Mouse (Mus musculus): ENCODE data around the gene Pmp22. TPM values are rescaled to one million over a fixed set of nuclear protein-coding genes. Genes with fewer than 3 reads are reported as not detected.

Gene Pmp22
- polyA plus RNA-seq, 2 experiments = 155 to 284 TPM

- DNase-seq (ENCODE audit: low spot score) (peak; percentile 60), ATAC-seq (ENCODE audit: low FRiP score, low read depth) (no peak)
- H3K4me3 ChIP-seq (replicated peaks; ENCODE audit: low read length) = peak overlapping the region; percentile 68
- peak overlapping the region; percentile 64 for H3K4me2 ChIP-seq (replicated peaks; ENCODE audit: low read depth, low read length, severe bottlenecking)
- 0 out of 2 replicates have a peak, but pooled peaks cover 5% of the 10 kb centered on the region for H3K27me3 ChIP-seq (ENCODE audit: control insufficient read depth, insufficient read depth, low read length)
- TF ChIP-seq POLR2A (IDR thresholded peaks at IDR 0.05; ENCODE audit: borderline replicate concordance, extremely low read depth, insufficient read depth, insufficient read length) = no peak
- H3K27ac ChIP-seq (replicated peaks; ENCODE audit: low read depth, low read length) = peak overlapping the region; percentile 97; the same call in 1 of the 2 replicates
- H3K4me1 ChIP-seq (ENCODE audit: control insufficient read depth, insufficient read depth, low read length) = peaks cover 40% of the 10 kb centered on the region
- peak overlapping the region; percentile 90; the same call in 1 of the 2 replicates for H3K9ac ChIP-seq (ENCODE audit: low read depth, low read length, severe bottlenecking)
- 35% methylated on average over 8 of the region's 8 CpGs for WGBS
- peaks cover 18% of the 10 kb centered on the region for H3K36me3 ChIP-seq (ENCODE audit: control insufficient read depth, insufficient read depth, low read length)
- no peaks in the 10 kb centered on the region for H3K9me3 ChIP-seq (ENCODE audit: control insufficient read depth, low read length)
Measured at GRCm38 (mm10) chr11:63130497-63130896, 1.7 kb downstream of the Pmp22 start.

- H3K4me3 ChIP-seq (replicated peaks; ENCODE audit: low read length) = peak overlapping the region; percentile 68
- peak overlapping the region; percentile 64 for H3K4me2 ChIP-seq (replicated peaks; ENCODE audit: low read depth, low read length, severe bottlenecking)
- TF ChIP-seq POLR2A (IDR thresholded peaks at IDR 0.05; ENCODE audit: borderline replicate concordance, extremely low read depth, insufficient read depth, insufficient read length) = no peak
- H3K9ac ChIP-seq (ENCODE audit: low read depth, low read length, severe bottlenecking) = peak overlapping the region; percentile 90
- no peaks in the 10 kb centered on the region for H3K9me3 ChIP-seq (ENCODE audit: control insufficient read depth, low read length)
- H3K4me1 ChIP-seq (ENCODE audit: control insufficient read depth, insufficient read depth, low read length) = peaks cover 42% of the 10 kb centered on the region
- ATAC-seq (ENCODE audit: low FRiP score, low read depth) (peak; percentile 38; the same call in 1 of the 2 replicates), DNase-seq (ENCODE audit: low spot score) (peak; percentile 59)
- peak overlapping the region; percentile 97 for H3K27ac ChIP-seq (replicated peaks; ENCODE audit: low read depth, low read length)
- peaks cover 23% of the 10 kb centered on the region for H3K36me3 ChIP-seq (ENCODE audit: control insufficient read depth, insufficient read depth, low read length)
- 0 out of 2 replicates have a peak, but pooled peaks cover 5% of the 10 kb centered on the region for H3K27me3 ChIP-seq (ENCODE audit: control insufficient read depth, insufficient read depth, low read length)
- 4% methylated on average over 31 of the region's 33 CpGs for WGBS
Measured at GRCm38 (mm10) chr11:63131001-63131692, 2.4 kb downstream of the Pmp22 start.

- peak overlapping the region; percentile 64 for H3K4me2 ChIP-seq (replicated peaks; ENCODE audit: low read depth, low read length, severe bottlenecking)
- peak overlapping the region; percentile 97 for H3K27ac ChIP-seq (replicated peaks; ENCODE audit: low read depth, low read length)
- TF ChIP-seq POLR2A (IDR thresholded peaks at IDR 0.05; ENCODE audit: borderline replicate concordance, extremely low read depth, insufficient read depth, insufficient read length) = no peak
- peaks cover 29% of the 10 kb centered on the region for H3K36me3 ChIP-seq (ENCODE audit: control insufficient read depth, insufficient read depth, low read length)
- ATAC-seq (ENCODE audit: low FRiP score, low read depth) (no peak), DNase-seq (ENCODE audit: low spot score) (no peak)
- 4% methylated on average over 11 of the region's 11 CpGs for WGBS
- 0 out of 2 replicates have a peak, but pooled peaks cover 5% of the 10 kb centered on the region for H3K27me3 ChIP-seq (ENCODE audit: control insufficient read depth, insufficient read depth, low read length)
- peak overlapping the region; percentile 90 for H3K9ac ChIP-seq (ENCODE audit: low read depth, low read length, severe bottlenecking)
- no peaks in the 10 kb centered on the region for H3K9me3 ChIP-seq (ENCODE audit: control insufficient read depth, low read length)
- H3K4me1 ChIP-seq (ENCODE audit: control insufficient read depth, insufficient read depth, low read length) = peaks cover 48% of the 10 kb centered on the region
- H3K4me3 ChIP-seq (replicated peaks; ENCODE audit: low read length) = peak overlapping the region; percentile 68
Measured at GRCm38 (mm10) chr11:63131693-63132040, 2.9 kb downstream of the Pmp22 start.

DNA sequence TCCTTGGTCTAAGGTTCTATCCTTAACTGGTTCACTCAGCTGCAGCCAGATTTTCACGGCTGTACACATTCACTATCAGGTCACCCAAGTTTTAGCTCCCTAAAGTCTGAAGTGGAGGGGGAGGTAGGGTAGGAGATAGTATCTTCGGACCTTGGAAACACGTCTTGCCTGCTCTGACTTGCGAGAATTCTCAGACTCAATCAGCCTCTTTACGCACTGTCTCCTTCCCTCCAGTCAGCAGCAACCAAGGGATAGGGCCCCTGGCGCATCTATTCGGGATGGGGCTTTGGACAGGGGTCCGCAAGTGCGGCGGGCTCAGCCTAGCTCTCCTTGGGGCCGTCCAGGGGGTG, 3.3 kb downstream of the Pmp22 start:
- ATAC-seq (ENCODE audit: low FRiP score, low read depth) (no peak; the same call in 1 of the 2 replicates), DNase-seq (ENCODE audit: low spot score) (no peak)
- Histone ChIP-seq H3K9me3 (ENCODE audit: control insufficient read depth, low read length) (no peaks in the 10 kb centered on the region), H3K27me3 (ENCODE audit: control insufficient read depth, insufficient read depth, low read length) (0 out of 2 replicates have a peak, but pooled peaks cover 5% of the 10 kb centered on the region), H3K9ac (ENCODE audit: low read depth, low read length, severe bottlenecking) (peak overlapping the region; percentile 90), H3K36me3 (ENCODE audit: control insufficient read depth, insufficient read depth, low read length) (peaks cover 33% of the 10 kb centered on the region), H3K4me1 (ENCODE audit: control insufficient read depth, insufficient read depth, low read length) (peaks cover 50% of the 10 kb centered on the region), H3K27ac (replicated peaks; ENCODE audit: low read depth, low read length) (peak overlapping the region; percentile 97), H3K4me3 (replicated peaks; ENCODE audit: low read length) (peak overlapping the region; percentile 68), H3K4me2 (replicated peaks; ENCODE audit: low read depth, low read length, severe bottlenecking) (peak overlapping the region; percentile 64)
- no peak for TF ChIP-seq POLR2A (IDR thresholded peaks at IDR 0.05; ENCODE audit: borderline replicate concordance, extremely low read depth, insufficient read depth, insufficient read length)
- 2% methylated on average over 11 of the region's 11 CpGs for WGBS

GRCm38 (mm10) chr11:63132501-63133435, 4.0 kb downstream of the Pmp22 start:
- 1% methylated on average over 57 of the region's 66 CpGs for WGBS
- peak; percentile 62 for ATAC-seq (ENCODE audit: low FRiP score, low read depth)
- peaks cover 52% of the 10 kb centered on the region for H3K4me1 ChIP-seq (ENCODE audit: control insufficient read depth, insufficient read depth, low read length)

More at GRCm38 (mm10) chr11:63132501-63133435, 4.0 kb downstream of the Pmp22 start:
- Histone ChIP-seq H3K9ac (ENCODE audit: low read depth, low read length, severe bottlenecking) (peak overlapping the region; percentile 90), H3K27ac (replicated peaks; ENCODE audit: low read depth, low read length) (peak overlapping the region; percentile 97), H3K9me3 (ENCODE audit: control insufficient read depth, low read length) (no peaks in the 10 kb centered on the region), H3K36me3 (ENCODE audit: control insufficient read depth, insufficient read depth, low read length) (peaks cover 38% of the 10 kb centered on the region), H3K27me3 (ENCODE audit: control insufficient read depth, insufficient read depth, low read length) (0 out of 2 replicates have a peak, but pooled peaks cover 5% of the 10 kb centered on the region), H3K4me3 (replicated peaks; ENCODE audit: low read length) (peak overlapping the region; percentile 68), H3K4me2 (replicated peaks; ENCODE audit: low read depth, low read length, severe bottlenecking) (peak overlapping the region; percentile 64)
- TF ChIP-seq POLR2A (IDR thresholded peaks at IDR 0.05; ENCODE audit: borderline replicate concordance, extremely low read depth, insufficient read depth, insufficient read length) = peak; percentile 35; the same call in 1 of the 2 replicates
- DNase-seq (ENCODE audit: low spot score) = peak; percentile 70
